Mouse (Mus musculus) ES-E14 (cell line): ENCODE data around the gene Gm266. TPM values are rescaled to one million over a fixed set of nuclear protein-coding genes. Genes with fewer than 3 reads are reported as not detected.

Experiments
- DNase-seq: peaks from one replicate; pipeline ENCODE4 v3.0.0-alpha.2; 2013; ENCODE audit warnings: low read depth, low spot score
- H3K27ac ChIP-seq: 2 replicates; pipeline ENCODE4 v1.5.1; 2012; ENCODE audit warnings: low read depth, mild to moderate bottlenecking, low read length, moderate library complexity, mixed read lengths; ENCODE audit not compliant: poor library complexity, insufficient read depth, severe bottlenecking
- H3K36me3 ChIP-seq: 2 replicates; pipeline ENCODE4 v1.6.1; 2012; ENCODE audit warnings: mild to moderate bottlenecking, low read length, moderate library complexity, mixed read lengths; ENCODE audit not compliant: control insufficient read depth, poor library complexity, insufficient read depth, severe bottlenecking
- H3K4me1 ChIP-seq, 2 experiments: fragments of 150-350 bp in 1 of 2; sonication (generic) in 1 of 2; 2 replicates each; pipeline ENCODE4 v1.6.1; 2012; ENCODE audit warnings: low read length in 2 of 2, mild to moderate bottlenecking in 1 of 2, mixed read lengths in 1 of 2; ENCODE audit not compliant: control insufficient read depth in 2 of 2, insufficient read depth in 2 of 2, poor library complexity in 1 of 2
- H3K4me3 ChIP-seq, 2 experiments: fragments of 150-350 bp in 1 of 2; sonication (generic) in 1 of 2; 2 replicates each; pipeline ENCODE4 v1.5.1; 2012; ENCODE audit warnings: low read length in 2 of 2, low read depth in 1 of 2, mild to moderate bottlenecking in 1 of 2, mixed read lengths in 1 of 2; ENCODE audit not compliant: insufficient read depth in 1 of 2, poor library complexity in 1 of 2, severe bottlenecking in 1 of 2
- H3K9ac ChIP-seq: 2 replicates; pipeline ENCODE4 v1.6.1; 2012; ENCODE audit warnings: low read depth, mild to moderate bottlenecking, low read length, mixed read lengths; ENCODE audit not compliant: poor library complexity, insufficient read depth, severe bottlenecking
- H3K9me3 ChIP-seq: fragments of 150-350 bp; sonication (generic); 2 replicates; pipeline ENCODE4 v1.6.1; 2012; ENCODE audit warnings: low read depth, mild to moderate bottlenecking, low read length; ENCODE audit not compliant: control insufficient read depth, insufficient read depth
- CHD2 ChIP-seq: IDR thresholded peaks from 2 replicates; pipeline ENCODE4 v1.6.1; 2014; ENCODE audit warnings: mild to moderate bottlenecking, low read depth, low read length, inconsistent platforms
- HCFC1 ChIP-seq: IDR thresholded peaks from 2 replicates; pipeline ENCODE4 v1.6.1; 2012; ENCODE audit warnings: low read length, inconsistent platforms, borderline replicate concordance; ENCODE audit not compliant: insufficient read depth
- MAFK ChIP-seq: IDR thresholded peaks from 2 replicates; pipeline ENCODE4 v1.6.1; 2014; ENCODE audit warnings: mild to moderate bottlenecking, low read depth, low read length, inconsistent platforms; ENCODE audit not compliant: insufficient read depth
- ZC3H11A ChIP-seq: IDR thresholded peaks from 2 replicates; pipeline ENCODE4 v1.6.1; 2012; ENCODE audit warnings: low read depth, mild to moderate bottlenecking, inconsistent platforms, low read length, borderline replicate concordance
- ZNF384 ChIP-seq: IDR thresholded peaks from 2 replicates; pipeline ENCODE4 v1.6.1; 2012; ENCODE audit warnings: low read depth, low read length, inconsistent platforms
- in situ Hi-C, 2 experiments: fragments of 600-800 bp; cut with MboI; formaldehyde crosslinking; loops; one replicate each; pipeline ENCODE4 v1.15.1; 2025; ENCODE audit warnings: low sequenced_read_pairs in 2 of 2, inconsistent platforms in 1 of 2; ENCODE audit not compliant: unreplicated experiment in 2 of 2
- total RNA-seq: library from RNA; depleted of rRNA; stranded (reverse); fragments of 300-350 nt; gene quantifications from 2 replicates; pipeline ENCODE4 v1.2.3, GENCODE M21; 2012

Gm266 gene
- total RNA-seq, 1 experiment, result 0.62 TPM

DNA sequence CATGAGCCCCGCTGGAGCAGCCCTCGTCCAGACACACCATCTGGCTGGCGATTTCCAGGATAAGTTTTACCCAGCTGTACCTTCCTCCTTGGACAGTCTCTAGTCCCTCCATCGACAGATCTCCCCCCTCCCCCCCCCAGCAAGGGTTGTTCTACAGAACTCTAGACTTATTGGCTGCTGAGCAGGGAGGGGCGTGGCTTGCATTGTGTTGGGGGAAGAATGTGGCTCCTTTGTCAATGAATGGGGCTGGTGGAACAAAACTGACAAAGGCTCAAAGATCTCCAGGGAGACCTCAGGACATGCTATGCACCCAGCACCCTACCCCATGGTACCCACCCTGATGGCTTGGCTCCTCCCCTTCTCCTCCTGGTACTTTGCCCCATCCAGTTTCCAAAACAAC, 15.1 kb upstream of the Gm266 start:
- no peaks in the 10 kb centered on the region for H3K9me3 ChIP-seq
- peak; percentile 82 for DNase-seq
- H3K4me3 ChIP-seq, result 0 out of 4 replicates have a peak overlapping the region, but pooled peaks of 1 of the 2 experiments have one; percentile 9
- no peak overlapping the region for H3K9ac ChIP-seq
- no peak overlapping the region for H3K27ac ChIP-seq
- no peak for TF ChIP-seq HCFC1
- no peak for TF ChIP-seq ZNF384
- H3K36me3 ChIP-seq, result no peaks in the 10 kb centered on the region
- peaks cover 9 to 22% of the 10 kb centered on the region in 2 experiments; a peak in 3 of 4 replicates for H3K4me1 ChIP-seq
- in situ Hi-C loops, result no loop called here

DNA sequence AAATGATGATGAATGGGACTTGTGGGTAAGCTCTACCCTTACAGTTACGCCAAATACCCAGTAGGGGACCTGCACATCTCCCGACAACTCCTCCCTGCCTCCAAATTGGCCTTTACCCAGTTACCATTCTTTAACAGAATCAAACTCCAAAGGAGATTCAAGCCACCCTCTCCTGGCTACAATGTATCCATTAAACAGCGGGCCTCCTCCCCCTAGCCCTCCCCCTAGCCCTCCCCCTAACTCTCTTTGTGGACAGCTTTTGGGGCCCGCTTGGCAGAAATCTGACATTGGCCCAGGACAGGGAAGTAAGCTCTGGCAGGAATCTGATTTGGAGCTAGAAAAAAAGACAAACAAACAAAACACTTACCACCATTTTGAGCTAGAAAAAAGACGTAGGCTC, 14.0 kb upstream of the Gm266 start:
- no peak overlapping the region for H3K27ac ChIP-seq
- H3K9me3 ChIP-seq, result no peaks in the 10 kb centered on the region
- in situ Hi-C loops, result no loop called here

DNA sequence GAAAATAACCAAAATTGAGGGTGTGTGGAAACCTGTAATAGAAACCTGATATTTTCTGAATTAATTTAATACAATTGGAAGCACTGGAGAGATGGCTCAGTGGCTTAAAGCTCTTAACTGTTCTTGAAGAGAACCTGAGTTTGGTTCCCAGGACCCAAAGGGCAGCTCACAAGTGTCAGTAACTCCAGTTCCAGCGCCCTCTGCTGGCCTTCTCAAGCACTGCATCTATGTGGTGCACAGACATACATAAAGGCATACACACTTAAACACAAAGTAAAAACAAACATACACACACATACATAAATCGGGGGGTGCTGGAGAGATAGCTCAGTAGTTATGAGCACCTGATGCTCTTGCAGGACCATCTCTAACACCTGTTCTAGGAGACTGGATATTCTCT, 11.5 kb upstream of the Gm266 start:
- Histone ChIP-seq H3K36me3 (no peaks in the 10 kb centered on the region), H3K9ac (no peak overlapping the region), H3K27ac (no peak overlapping the region), H3K9me3 (no peaks in the 10 kb centered on the region), H3K4me3 (no peak overlapping the region), H3K4me1 (peaks cover 5 to 12% of the 10 kb centered on the region in 2 experiments; a peak in 3 of 4 replicates)
- TF ChIP-seq ZC3H11A (no peak), HCFC1 (no peak), MAFK (no peak), CHD2 (no peak), ZNF384 (no peak)
- in situ Hi-C loops, result no loop called here
- peak; percentile 71 for DNase-seq

More for the DNA sequence above, 14.0 kb upstream of the Gm266 start:
- TF ChIP-seq CHD2 (no peak), ZNF384 (no peak), HCFC1 (no peak), MAFK (no peak), ZC3H11A (no peak)
- DNase-seq, result no peak
- Histone ChIP-seq H3K4me1 (peaks cover 9 to 20% of the 10 kb centered on the region in 2 experiments; a peak in 3 of 4 replicates), H3K36me3 (no peaks in the 10 kb centered on the region), H3K9ac (no peak overlapping the region), H3K4me3 (no peak overlapping the region)

DNA sequence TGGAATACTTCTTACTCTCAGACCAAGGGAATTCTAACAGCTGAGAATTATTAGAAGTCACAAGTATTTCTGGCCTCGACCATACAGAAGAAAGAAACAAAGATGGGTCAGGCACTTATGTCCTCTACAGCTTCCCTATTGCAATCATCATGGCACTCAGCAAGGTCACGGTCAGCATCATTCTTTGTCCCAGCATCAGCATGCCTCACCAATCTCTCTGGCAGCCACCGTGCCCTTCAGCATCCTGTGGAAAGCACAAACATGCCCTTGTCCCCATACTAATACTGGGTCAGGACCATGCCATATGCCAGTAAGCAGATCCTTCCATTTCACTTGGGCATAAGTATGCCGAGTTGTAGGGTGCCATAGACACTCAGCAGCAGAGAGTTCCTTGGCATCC, 9.3 kb upstream of the Gm266 start:
- Histone ChIP-seq H3K4me3 (no peak overlapping the region), H3K27ac (no peak overlapping the region), H3K9ac (no peak overlapping the region), H3K4me1 (peaks cover 0 to 3% of the 10 kb centered on the region in 2 experiments; a peak in 1 of 4 replicates), H3K9me3 (no peaks in the 10 kb centered on the region), H3K36me3 (no peaks in the 10 kb centered on the region)
- in situ Hi-C loops, result no loop called here
- no peak for DNase-seq
- TF ChIP-seq MAFK (no peak), CHD2 (no peak), ZC3H11A (no peak)

DNA sequence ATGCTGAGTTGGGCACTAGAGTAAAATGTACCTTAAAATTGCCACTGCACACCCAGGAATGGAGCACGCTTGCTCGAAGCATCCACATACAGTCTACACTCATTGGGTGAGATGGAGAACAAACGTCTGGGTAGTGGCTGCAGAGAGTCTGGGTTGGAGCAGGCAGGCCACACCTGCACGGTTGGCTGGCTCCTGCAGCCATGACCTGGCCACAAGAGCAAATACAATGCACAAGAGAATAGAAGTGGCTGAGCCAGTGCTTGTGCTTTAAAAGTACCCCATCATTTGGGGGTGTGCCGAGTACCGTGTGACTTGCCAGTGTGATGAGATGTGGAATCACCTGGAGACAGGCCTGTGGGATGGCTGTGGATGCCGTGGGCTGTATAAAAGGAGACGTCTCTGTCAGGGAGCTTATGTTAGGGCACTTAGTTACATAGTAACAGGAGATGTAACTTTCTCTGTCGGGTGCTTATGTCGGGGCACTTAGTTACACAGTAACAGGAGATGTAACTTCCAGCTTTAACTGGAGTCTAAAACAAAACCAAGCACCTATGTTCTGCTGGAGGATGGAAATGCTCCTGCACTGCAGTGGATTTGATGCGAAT, 3.7 kb upstream of the Gm266 start:
- in situ Hi-C loops, result no loop called here
- no peaks in the 10 kb centered on the region for H3K9me3 ChIP-seq
- H3K36me3 ChIP-seq, result no peaks in the 10 kb centered on the region
- no peak overlapping the region for H3K27ac ChIP-seq
- DNase-seq, result no peak
- H3K4me3 ChIP-seq, result no peak overlapping the region
- no peak for TF ChIP-seq HCFC1
- TF ChIP-seq MAFK, result no peak
- TF ChIP-seq ZNF384, result no peak
- TF ChIP-seq ZC3H11A, result no peak
- TF ChIP-seq CHD2, result no peak
- H3K4me1 ChIP-seq, result peaks cover 0 to 2% of the 10 kb centered on the region in 2 experiments; a peak in 1 of 4 replicates
- no peak overlapping the region for H3K9ac ChIP-seq
